Mouse (Mus musculus) MEL (cell line): ENCODE results near the gene Kcnip1.

Experiments used
- CHD2 ChIP-seq: IDR thresholded peaks from 2 replicates; pipeline ENCODE4 v1.6.1; 2011; ENCODE audit warnings: low read length, improper control_type of control experiment
- CTCF ChIP-seq, 3 experiments: IDR thresholded peaks in 2 of 3; conservative IDR thresholded peaks in 1 of 3; 2 replicates each; pipeline ENCODE4 v1.5.1; 2011 to 2012; ENCODE audit warnings: low read length in 3 of 3, low read depth in 2 of 3, mild to moderate bottlenecking in 2 of 3, improper control_type of control experiment in 1 of 3, inconsistent platforms in 1 of 3, mixed read lengths in 1 of 3, moderate library complexity in 1 of 3; ENCODE audit not compliant: control insufficient read depth in 1 of 3, insufficient read depth in 1 of 3, poor library complexity in 1 of 3, severe bottlenecking in 1 of 3
- EP300 ChIP-seq, 2 experiments: IDR thresholded peaks; 2 replicates each; pipeline ENCODE4 v1.6.1; 2011; ENCODE audit warnings: improper control_type of control experiment in 2 of 2, low read length in 2 of 2, low read depth in 1 of 2, mild to moderate bottlenecking in 1 of 2
- MAX ChIP-seq: IDR thresholded peaks from 2 replicates; pipeline ENCODE4 v1.6.1; 2011; ENCODE audit warnings: low read length, improper control_type of control experiment
- POLR2A ChIP-seq, 2 experiments: IDR thresholded peaks; 2 replicates each; pipeline ENCODE4 v1.6.1; 2011 to 2012; ENCODE audit warnings: low read length in 2 of 2, mild to moderate bottlenecking in 2 of 2, control low read depth in 1 of 2, improper control_type of control experiment in 1 of 2, low read depth in 1 of 2, moderate library complexity in 1 of 2; ENCODE audit not compliant: control insufficient read depth in 1 of 2, insufficient read depth in 1 of 2, poor library complexity in 1 of 2
- USF1 ChIP-seq: IDR thresholded peaks from 2 replicates; pipeline ENCODE4 v1.6.1; 2014; ENCODE audit warnings: low read depth, mild to moderate bottlenecking, inconsistent platforms, low read length, improper control_type of control experiment, moderate library complexity
- USF2 ChIP-seq, 2 experiments: IDR thresholded peaks; 2 replicates each; pipeline ENCODE4 v1.6.1; 2011 to 2012; ENCODE audit warnings: improper control_type of control experiment in 2 of 2, low read length in 2 of 2, borderline replicate concordance in 1 of 2, inconsistent platforms in 1 of 2, low read depth in 1 of 2, mild to moderate bottlenecking in 1 of 2; ENCODE audit not compliant: insufficient read depth in 1 of 2

DNA sequence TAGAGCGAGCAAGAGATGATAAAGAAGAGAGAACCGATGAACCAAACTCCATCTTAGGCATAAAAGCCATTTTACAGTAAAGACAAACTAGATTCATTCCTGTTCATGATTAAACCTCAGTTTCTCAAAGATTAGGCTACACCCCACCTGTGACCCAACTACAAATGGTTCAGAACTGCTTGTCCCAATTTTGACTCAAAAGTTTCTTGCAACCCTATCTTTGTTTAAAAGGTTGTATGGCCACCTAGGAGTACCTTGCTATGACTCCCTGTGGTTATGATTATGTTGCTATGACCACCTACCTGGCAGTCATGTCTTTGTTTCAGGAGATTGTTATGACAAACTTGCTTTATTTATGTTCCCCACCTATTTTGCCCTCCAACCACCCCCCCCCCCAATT, 14.7 kb upstream of the Kcnip1 start:
- no peak for TF ChIP-seq CTCF (IDR thresholded peaks at IDR 0.05 in 2 of 3, conservative IDR thresholded peaks at IDR 0.05 in 1 of 3; ENCODE audit: control insufficient read depth in 1 of 3, insufficient read depth in 1 of 3, low read depth in 2 of 3, low read length in 3 of 3, poor library complexity in 1 of 3, severe bottlenecking in 1 of 3)
- TF ChIP-seq EP300 (IDR thresholded peaks at IDR 0.05; ENCODE audit: low read depth in 1 of 2, low read length in 2 of 2): no peak
- TF ChIP-seq USF2 (IDR thresholded peaks at IDR 0.05; ENCODE audit: borderline replicate concordance in 1 of 2, insufficient read depth in 1 of 2, low read depth in 1 of 2, low read length in 2 of 2): no peak
- no peak for TF ChIP-seq MAX
- no peak for TF ChIP-seq POLR2A (IDR thresholded peaks at IDR 0.05; ENCODE audit: control insufficient read depth in 1 of 2, insufficient read depth in 1 of 2, low read depth in 1 of 2, low read length in 2 of 2, poor library complexity in 1 of 2)
- no peak for TF ChIP-seq USF1
- TF ChIP-seq CHD2: no peak
